Mouse (Mus musculus) mature B cell (primary cell): ENCODE measurements around the gene Sik3.

Source experiments
- in situ Hi-C: fragments of 300-500 bp; cut with MboI; formaldehyde crosslinking; loops from 2 replicates; pipeline ENCODE4 v1.14.3; 2019

Gene Sik3

GRCm38 (mm10) chr9:46015831-46016230 is 3.2 kb downstream of the Sik3 start:
- in situ Hi-C loops, result no loop called here

DNA sequence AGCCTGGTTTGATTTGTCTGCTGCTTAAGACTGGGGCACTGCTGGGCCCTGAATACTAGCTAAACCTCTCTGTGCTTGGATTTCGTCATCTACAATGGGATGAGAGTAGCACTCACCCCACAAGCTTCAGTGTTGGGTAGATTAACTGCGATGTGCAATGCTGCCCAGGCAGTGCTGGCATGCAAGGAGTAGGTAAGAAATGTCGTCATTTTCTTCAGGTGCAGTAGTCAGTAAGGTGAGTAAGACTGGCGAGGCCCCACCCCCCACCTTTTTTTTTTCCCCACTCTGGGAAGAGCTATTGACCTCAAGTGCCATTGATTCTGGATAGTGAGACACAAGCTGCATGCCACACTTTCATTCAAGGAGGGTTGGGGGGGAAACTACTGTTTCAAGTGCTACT is 3.8 kb downstream of the Sik3 start:
- in situ Hi-C loops, result no loop called here

- in situ Hi-C loops, result no loop called here
These were observed 5.7 kb downstream of the Sik3 start for GRCm38 (mm10) chr9:46018316-46018715.

DNA sequence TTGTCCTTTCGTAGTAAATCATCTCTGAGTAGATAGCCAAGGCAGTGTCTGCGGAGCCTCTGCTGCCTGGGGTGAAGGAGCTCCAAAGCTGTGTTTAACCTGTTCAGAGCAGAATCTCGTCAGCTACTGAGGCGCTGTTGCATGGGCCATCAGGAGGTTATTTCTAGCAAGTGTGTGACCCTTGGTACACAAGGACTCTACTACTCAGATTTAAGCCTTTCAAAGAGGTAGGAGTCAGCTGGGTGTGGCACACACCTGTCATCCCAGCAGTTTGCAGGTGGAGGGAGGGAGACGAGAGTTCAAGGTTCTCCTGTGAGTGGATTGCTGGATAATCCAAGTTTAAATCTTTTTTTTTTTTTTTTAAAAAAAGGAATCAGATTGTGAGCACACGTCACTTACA is 7.4 kb downstream of the Sik3 start:
- in situ Hi-C loops, result no loop called here

- in situ Hi-C loops, result no loop called here
These were observed 11.0 kb downstream of the Sik3 start for GRCm38 (mm10) chr9:46023591-46023990.

GRCm38 (mm10) chr9:46026058-46026849 is 13.6 kb downstream of the Sik3 start:
- in situ Hi-C loops, result no loop called here

- in situ Hi-C loops, result no loop called here
These were observed 15.4 kb downstream of the Sik3 start for GRCm38 (mm10) chr9:46027994-46028393.

DNA sequence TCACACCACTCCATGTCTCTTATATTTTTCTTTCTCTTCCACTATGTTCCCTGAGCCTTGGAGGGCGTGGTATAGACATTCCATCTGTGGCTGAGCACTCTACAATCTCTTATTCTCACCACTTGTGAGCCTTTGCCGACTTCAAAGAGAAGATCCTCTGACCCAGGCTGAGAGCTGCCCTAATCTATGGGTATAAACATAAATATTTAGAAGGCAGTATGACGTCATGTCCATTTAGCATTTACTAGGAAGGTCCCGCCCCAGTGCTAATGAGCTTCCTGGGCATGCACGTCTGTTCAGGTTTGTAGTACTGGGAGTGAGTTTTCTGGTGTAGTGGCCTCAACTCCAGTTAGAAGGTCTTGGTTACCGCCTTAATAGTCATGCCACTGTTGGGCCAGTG is 16.9 kb downstream of the Sik3 start:
- in situ Hi-C loops, result no loop called here

GRCm38 (mm10) chr9:46030184-46030583 is 17.6 kb downstream of the Sik3 start:
- in situ Hi-C loops, result no loop called here

GRCm38 (mm10) chr9:46030968-46031367 is 18.3 kb downstream of the Sik3 start:
- in situ Hi-C loops, result no loop called here

GRCm38 (mm10) chr9:46032190-46032589 is 19.6 kb downstream of the Sik3 start:
- in situ Hi-C loops, result no loop called here

DNA sequence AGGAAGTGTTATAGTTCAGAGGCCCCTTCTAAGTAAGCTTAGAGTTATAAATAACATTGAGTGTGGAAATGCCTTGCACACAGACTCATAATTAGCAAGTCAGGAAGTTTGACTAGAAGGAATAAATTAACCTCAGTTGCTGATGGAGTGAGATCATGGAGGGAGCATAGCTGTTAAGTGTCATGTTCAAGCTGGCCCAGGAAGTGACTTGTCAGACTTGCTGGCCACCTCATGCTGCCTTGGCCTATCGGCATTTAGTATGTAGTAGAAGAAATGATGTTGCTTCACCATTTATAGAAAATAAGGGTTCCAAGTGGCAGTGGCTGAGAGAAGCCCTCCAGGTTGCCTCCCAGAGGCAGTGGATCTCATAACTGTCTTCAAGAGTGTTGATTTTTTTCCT is 20.4 kb downstream of the Sik3 start:
- in situ Hi-C loops, result no loop called here

DNA sequence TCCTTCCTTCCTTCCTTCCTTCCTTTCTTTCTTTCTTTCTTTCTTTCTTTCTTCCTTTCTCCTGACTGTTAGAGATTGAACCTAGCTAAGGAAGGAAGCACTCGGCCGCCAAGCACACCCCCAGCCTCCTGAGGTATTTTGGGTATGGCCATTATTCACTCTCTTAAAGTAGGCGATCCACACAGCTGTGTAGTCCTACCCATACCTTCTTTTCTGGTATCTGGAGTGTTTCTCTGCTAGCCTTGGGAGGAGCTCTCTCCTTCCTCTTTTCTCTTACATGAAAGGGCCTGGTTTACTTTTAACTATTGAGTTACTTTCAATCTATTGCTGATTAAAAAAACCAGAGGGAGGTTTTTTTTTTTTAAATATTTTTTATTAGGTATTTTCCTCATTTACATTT is 21.2 kb downstream of the Sik3 start:
- in situ Hi-C loops, result no loop called here

DNA sequence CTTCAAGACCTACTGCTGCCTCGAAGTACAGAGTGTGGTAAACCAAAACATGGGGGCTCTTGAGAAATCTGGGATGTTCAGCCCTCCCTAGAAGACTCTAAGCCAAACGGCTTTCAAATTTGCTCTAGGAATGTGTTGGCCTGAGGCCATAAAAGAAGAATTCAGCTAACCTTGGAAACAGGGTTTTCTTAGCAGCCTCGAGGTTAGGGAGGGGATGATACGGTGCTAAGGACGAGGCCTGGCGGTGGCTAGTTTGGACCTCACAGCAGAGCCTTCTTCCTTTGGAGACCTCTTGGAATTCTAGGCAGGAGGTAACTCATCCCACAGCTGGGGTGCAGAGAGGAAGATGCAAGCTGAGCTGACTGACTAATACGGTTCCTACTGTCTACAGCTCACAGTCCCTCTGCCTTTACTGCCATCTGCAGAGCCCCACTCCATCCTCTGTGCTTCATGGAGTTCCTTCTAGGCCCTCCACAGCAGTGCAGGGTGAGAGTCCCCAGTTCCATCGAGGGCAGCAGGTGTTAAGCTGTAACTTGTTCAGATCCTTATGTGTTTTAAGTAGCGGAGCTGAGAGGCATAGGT is 22.8 kb downstream of the Sik3 start:
- in situ Hi-C loops, result no loop called here

DNA sequence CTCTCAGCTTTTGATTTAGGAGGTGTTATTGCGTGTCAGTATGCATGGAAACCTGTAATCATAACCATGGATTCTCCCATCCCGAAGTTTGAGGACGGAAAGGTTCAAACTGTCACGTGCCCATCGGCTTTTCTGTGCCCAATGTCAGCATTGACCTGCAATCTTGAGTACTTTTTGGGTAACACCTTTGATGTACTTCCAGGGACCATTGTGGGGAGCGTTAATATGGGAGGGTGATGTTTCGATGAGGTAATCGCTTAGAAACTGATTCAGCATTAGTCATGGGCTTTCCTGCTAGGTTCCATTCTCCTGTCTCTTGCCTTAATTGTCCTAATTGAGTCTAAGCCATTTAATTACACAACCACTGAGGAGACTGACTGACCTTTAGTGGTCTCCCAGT is 24.3 kb downstream of the Sik3 start:
- in situ Hi-C loops, result no loop called here

DNA sequence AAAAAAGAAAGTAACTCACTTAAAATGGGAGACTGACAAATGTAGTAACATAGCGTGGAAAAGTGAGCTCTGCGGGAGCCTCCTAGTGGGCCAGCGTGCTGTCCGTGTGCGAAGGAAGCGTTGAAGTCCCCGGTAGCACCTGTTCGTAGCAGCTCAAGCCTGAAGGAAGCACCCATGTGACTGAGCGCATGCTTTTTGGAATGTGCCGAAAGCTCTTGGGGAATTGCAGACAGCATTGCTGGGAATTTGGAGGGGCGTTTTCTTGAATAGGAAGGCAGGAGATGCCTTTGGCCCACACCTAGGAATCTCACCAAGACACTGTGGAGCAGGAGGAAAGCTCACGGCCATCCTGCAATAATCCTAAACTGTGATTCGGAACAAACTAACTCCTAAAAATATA is 26.2 kb downstream of the Sik3 start:
- in situ Hi-C loops, result no loop called here

- in situ Hi-C loops, result no loop called here
These were observed 28.6 kb downstream of the Sik3 start for GRCm38 (mm10) chr9:46041186-46041585.

- in situ Hi-C loops, result no loop called here
These were observed 29.8 kb downstream of the Sik3 start for GRCm38 (mm10) chr9:46042387-46042786.

- in situ Hi-C loops, result no loop called here
These were observed 31.0 kb downstream of the Sik3 start for GRCm38 (mm10) chr9:46043626-46044025.

DNA sequence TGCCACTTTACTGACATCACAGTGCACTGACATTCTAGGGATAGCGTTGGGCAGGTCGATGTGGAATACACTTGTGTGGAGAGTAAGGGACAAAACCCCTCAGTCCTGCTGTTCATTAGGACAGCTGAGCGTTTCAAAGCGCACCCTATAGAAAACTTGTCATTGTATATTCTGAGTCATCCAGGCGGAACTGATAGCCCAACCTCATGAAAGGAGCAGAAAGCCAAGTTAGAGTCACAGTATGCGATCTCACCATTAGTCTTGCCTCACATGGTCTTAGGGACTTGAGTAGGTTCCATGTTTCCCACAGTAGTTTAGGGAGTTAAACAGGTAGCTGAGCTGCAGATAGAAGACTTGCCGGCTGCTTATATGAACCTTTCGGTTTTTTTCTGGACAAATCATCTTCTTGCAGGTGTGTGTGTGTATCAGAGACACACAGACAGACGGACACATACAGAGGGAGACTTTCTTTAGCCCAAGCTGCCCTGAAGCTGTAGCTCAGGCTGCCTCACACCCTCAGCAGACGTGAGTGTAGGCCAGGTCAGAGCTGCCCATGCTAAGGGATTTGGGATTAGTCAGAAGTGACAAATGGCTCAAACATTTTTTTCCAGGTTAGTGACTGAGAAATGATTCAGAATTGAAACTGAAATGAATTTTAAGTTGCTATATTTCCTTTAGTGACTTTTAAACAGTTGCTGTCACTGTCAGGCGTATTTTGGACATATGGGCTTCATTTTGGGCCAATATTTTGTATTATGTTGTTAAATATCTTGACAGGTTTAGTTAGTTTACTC is 34.3 kb downstream of the Sik3 start:
- in situ Hi-C loops, result no loop called here

- in situ Hi-C loops, result no loop called here
These were observed 36.9 kb downstream of the Sik3 start for GRCm38 (mm10) chr9:46049525-46049924.

DNA sequence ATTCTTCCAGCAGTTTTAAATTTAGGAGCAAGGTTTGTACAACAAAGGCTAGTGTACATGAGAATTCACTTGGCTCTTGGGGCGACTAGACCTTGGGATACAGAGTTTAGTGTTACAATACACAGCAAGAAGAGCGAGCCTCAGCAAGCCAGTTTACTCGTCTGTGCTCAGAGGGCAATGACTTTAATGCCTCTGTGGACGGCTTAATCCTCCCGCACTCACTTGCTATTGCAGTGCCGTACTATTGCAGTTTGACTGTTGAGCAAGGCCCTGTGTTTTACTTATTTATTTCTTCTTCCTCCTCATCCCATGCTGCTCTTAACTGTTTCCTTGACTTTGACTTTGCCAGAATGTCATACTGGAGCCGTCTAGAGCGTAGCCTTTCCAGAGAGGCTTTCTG is 37.6 kb downstream of the Sik3 start:
- in situ Hi-C loops, result no loop called here
